Mouse (Mus musculus) neural tube, embryonic 12.5 days (tissue): ENCODE results near the gene Eri3. TPM values are rescaled to one million over a fixed set of nuclear protein-coding genes. Genes with fewer than 3 reads are reported as not detected.

Source experiments
- ATAC-seq: fragments of 200-750 bp; cut with Nextera tagmentation; 2 replicates; pipeline ENCODE4 v1.8.0; 2017; ENCODE audit warnings: low read depth, mild to moderate bottlenecking, moderate TSS enrichment, moderate library complexity; ENCODE audit not compliant: low FRiP score
- H3K27ac ChIP-seq: fragments of 300-500 bp; sonication (generic); 2 replicates; pipeline ENCODE4 v1.5.1; 2016
- H3K27me3 ChIP-seq: fragments of 300-500 bp; sonication (generic); replicated peaks from 2 replicates; pipeline ENCODE4 v1.6.1; 2016; ENCODE audit warnings: mild to moderate bottlenecking
- H3K36me3 ChIP-seq: fragments of 300-500 bp; sonication (generic); 2 replicates; pipeline ENCODE4 v1.6.1; 2016; ENCODE audit warnings: mild to moderate bottlenecking
- H3K4me1 ChIP-seq: fragments of 300-500 bp; sonication (generic); 2 replicates; pipeline ENCODE4 v1.6.1; 2016
- H3K4me2 ChIP-seq: fragments of 300-500 bp; sonication (generic); replicated peaks from 2 replicates; pipeline ENCODE4 v1.6.1; 2016; ENCODE audit warnings: mild to moderate bottlenecking
- H3K4me3 ChIP-seq: fragments of 300-500 bp; sonication (generic); 2 replicates; pipeline ENCODE4 v1.5.1; 2016
- H3K9ac ChIP-seq: fragments of 300-500 bp; sonication (generic); 2 replicates; pipeline ENCODE4 v1.6.1; 2016; ENCODE audit warnings: mild to moderate bottlenecking
- H3K9me3 ChIP-seq: fragments of 300-500 bp; sonication (generic); 2 replicates; pipeline ENCODE4 v1.6.1; 2016; ENCODE audit warnings: mild to moderate bottlenecking
- WGBS: fragments of 180-500 bp; shearing (Covaris S2); methylation state at CpG from one replicate; pipeline ENCODE4 v1.1.7; 2016; 5-methylcytosine and 5-hydroxymethylcytosine counted together
- microRNA-seq: library from miRNA; unstranded; fragments of <30 nt; microRNA quantifications from one replicate; pipeline ENCODE4, GENCODE M21; 2017
- polyA plus RNA-seq: library from polyadenylated mRNA; unstranded; fragments of >200 nt; fragmentation: Nextera tagmentation; extraction: Ambion mirVana; gene quantifications from 2 replicates; pipeline ENCODE4 v1.2.1, GENCODE M21; 2016

The Eri3 gene
- polyA plus RNA-seq, 1 experiment from 2014 or later: 148 TPM

GRCm38 (mm10) chr4:117713303-117714098, 163.3 kb downstream of the Eri3 start:
- Histone ChIP-seq H3K9me3 (no peaks in the 10 kb centered on the region), H3K4me2 (no peak overlapping the region), H3K4me3 (no peak overlapping the region), H3K9ac (no peak overlapping the region), H3K4me1 (no peaks in the 10 kb centered on the region), H3K27ac (no peak overlapping the region), H3K27me3 (no peaks in the 10 kb centered on the region), H3K36me3 (no peaks in the 10 kb centered on the region)
- WGBS: 85% methylated on average over 6 of the region's 6 CpGs
- ATAC-seq: no peak

Small RNA genes within 50 kb of the gene (microRNA-seq; reads per million reads assigned to microRNA genes)
- gene Gm25559: not detected

Other genes with a start within 250 kb of the Eri3 start
- 107 and 111 TPM in 2 replicates for gene Rnf220, start 53.3 kb upstream of the Eri3 start, polyA plus RNA-seq
- gene Dmap1, start 131.9 kb downstream of the Eri3 start, polyA plus RNA-seq: 66.3 and 77.5 TPM in 2 replicates
- not detected in 2 replicates for gene Gm12845, start 174.0 kb downstream of the Eri3 start, polyA plus RNA-seq
- not detected in 2 replicates for gene Klf17, start 215.3 kb downstream of the Eri3 start, polyA plus RNA-seq